8 mouse cellular contexts compared by ENCODE assay signal in genomic region chr12:70058956-70059851, GRCm38 (mm10). TPM values are rescaled to one million over a fixed set of nuclear protein-coding genes. Genes with fewer than 3 reads are reported as not detected.
DNase-seq lines count a peak whose midpoint lies in the region.
"Had no signal": no experiment of that assay in that cellular context is flagged by ENCODE, and none has a peak within 500 bp of the region (broad histone marks: within the 10 kb centered on the region; RNA-seq: fewer than 3 reads in every experiment).

No protein-coding gene starts in this region.

- DNase-seq in kidney, postnatal 14 days: peak; percentile 27
- no peak for DNase-seq in kidney, postnatal 25 days
- DNase-seq in brain, adult 2 months (ENCODE audit: low read depth, low spot score): peak; percentile 67
- DNase-seq in embryo, embryonic 9.5 days (ENCODE audit: extremely low spot score): peak; percentile 12
- DNase-seq in lung, postnatal 10 days: peak; percentile 66
- no peak for DNase-seq in c-Kit-positive CD71-positive TER-119-positive erythroid progenitor cells, embryonic 14.5 days (ENCODE audit: low spot score)
- DNase-seq in adrenal gland, postnatal 10 days: no peak
- DNase-seq: cerebellum, adult 11-12 months had no signal

RNA-seq across cellular contexts. Expression of gene Nin, which starts 54.3 kb away (rescaled TPM):
- total RNA-seq in adrenal gland, postnatal 10 days (2021): 10 to 100 TPM; 29.5 to 38.3 TPM

Comparison
In these comparisons a context has a peak if more than half of its experiments do, and no peak if none do; other contexts are left out.
1. DNase-seq: peak in kidney, postnatal 14 days (single experiment), brain, adult 2 months (single experiment), embryo, embryonic 9.5 days (single experiment) and lung, postnatal 10 days (single experiment); none in kidney, postnatal 25 days (0 of 2), c-Kit-positive CD71-positive TER-119-positive erythroid progenitor cells, embryonic 14.5 days (single experiment) and adrenal gland, postnatal 10 days (single experiment).